Mouse (Mus musculus): ENCODE results near the gene 1700012B09Rik. TPM values are rescaled to one million over a fixed set of nuclear protein-coding genes. Genes with fewer than 3 reads are reported as not detected.

The 1700012B09Rik gene
- polyA plus RNA-seq, 1 experiment from 2014 or later: not detected

- no peaks in the 10 kb centered on the region for H3K9me3 ChIP-seq (replicated peaks; ENCODE audit: control insufficient read depth, low read length)
- 87% methylated on average over 2 of the region's 2 CpGs for WGBS
- ATAC-seq (ENCODE audit: insufficient read depth, low FRiP score): no peak
Measured at GRCm38 (mm10) chr9:14772074-14772473, 1.2 kb upstream of the 1700012B09Rik start.

GRCm38 (mm10) chr9:14769811-14770210 is 1.0 kb downstream of the 1700012B09Rik start:
- Histone ChIP-seq H3K36me3 (ENCODE audit: control insufficient read depth, insufficient read depth, low read length) (no peaks in the 10 kb centered on the region), H3K9ac (ENCODE audit: low read length) (no peak overlapping the region), H3K4me2 (ENCODE audit: low read depth, low read length) (no peak overlapping the region), H3K27me3 (ENCODE audit: control insufficient read depth, insufficient read depth, low read length) (peaks cover 10% of the 10 kb centered on the region; the same call in 1 of the 2 replicates), H3K9me3 (replicated peaks; ENCODE audit: control insufficient read depth, low read length) (no peaks in the 10 kb centered on the region), H3K27ac (ENCODE audit: low read length) (no peak overlapping the region), H3K4me1 (ENCODE audit: control insufficient read depth, insufficient read depth, low read length) (no peaks in the 10 kb centered on the region), H3K4me3 (replicated peaks; ENCODE audit: low read length) (no peak overlapping the region)
- WGBS: 49% methylated on average over 6 of the region's 6 CpGs
- ATAC-seq (ENCODE audit: insufficient read depth, low FRiP score): no peak

More at GRCm38 (mm10) chr9:14772074-14772473, 1.2 kb upstream of the 1700012B09Rik start:
- Histone ChIP-seq H3K4me1 (ENCODE audit: control insufficient read depth, insufficient read depth, low read length) (no peaks in the 10 kb centered on the region), H3K4me3 (replicated peaks; ENCODE audit: low read length) (no peak overlapping the region), H3K27me3 (ENCODE audit: control insufficient read depth, insufficient read depth, low read length) (peaks cover 10% of the 10 kb centered on the region; the same call in 1 of the 2 replicates), H3K27ac (ENCODE audit: low read length) (no peak overlapping the region), H3K9ac (ENCODE audit: low read length) (no peak overlapping the region), H3K36me3 (ENCODE audit: control insufficient read depth, insufficient read depth, low read length) (no peaks in the 10 kb centered on the region), H3K4me2 (ENCODE audit: low read depth, low read length) (no peak overlapping the region)

DNA sequence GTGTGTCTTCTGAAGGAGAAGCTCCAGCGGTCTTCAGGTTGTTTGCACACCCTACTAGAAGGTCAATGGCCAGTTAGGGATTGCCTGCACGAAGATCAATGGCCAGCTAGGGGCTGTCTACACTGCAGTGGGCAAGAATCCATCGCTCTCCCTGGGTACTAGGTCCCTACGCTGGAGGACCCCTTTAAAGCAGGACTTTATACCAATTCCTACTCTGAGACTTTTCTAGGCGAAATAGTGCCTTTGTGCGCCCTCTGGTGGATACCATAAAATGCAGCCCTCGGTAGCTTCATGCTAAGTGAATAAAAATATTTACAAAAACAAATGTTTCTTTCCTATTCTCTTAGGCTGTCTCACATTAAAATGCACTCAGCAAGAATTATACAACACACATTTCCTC is 6.1 kb downstream of the 1700012B09Rik start:
- Histone ChIP-seq H3K27ac (ENCODE audit: low read length) (no peak overlapping the region), H3K27me3 (ENCODE audit: control insufficient read depth, insufficient read depth, low read length) (no peaks in the 10 kb centered on the region), H3K4me3 (replicated peaks; ENCODE audit: low read length) (no peak overlapping the region), H3K4me1 (ENCODE audit: control insufficient read depth, insufficient read depth, low read length) (no peaks in the 10 kb centered on the region), H3K36me3 (ENCODE audit: control insufficient read depth, insufficient read depth, low read length) (no peaks in the 10 kb centered on the region), H3K9ac (ENCODE audit: low read length) (no peak overlapping the region), H3K9me3 (replicated peaks; ENCODE audit: control insufficient read depth, low read length) (no peaks in the 10 kb centered on the region), H3K4me2 (ENCODE audit: low read depth, low read length) (no peak overlapping the region)
- WGBS: 21% methylated on average over 7 of the region's 7 CpGs
- ATAC-seq (ENCODE audit: insufficient read depth, low FRiP score): 0 out of 2 replicates have a peak, but pooled peaks have one; percentile 37

DNA sequence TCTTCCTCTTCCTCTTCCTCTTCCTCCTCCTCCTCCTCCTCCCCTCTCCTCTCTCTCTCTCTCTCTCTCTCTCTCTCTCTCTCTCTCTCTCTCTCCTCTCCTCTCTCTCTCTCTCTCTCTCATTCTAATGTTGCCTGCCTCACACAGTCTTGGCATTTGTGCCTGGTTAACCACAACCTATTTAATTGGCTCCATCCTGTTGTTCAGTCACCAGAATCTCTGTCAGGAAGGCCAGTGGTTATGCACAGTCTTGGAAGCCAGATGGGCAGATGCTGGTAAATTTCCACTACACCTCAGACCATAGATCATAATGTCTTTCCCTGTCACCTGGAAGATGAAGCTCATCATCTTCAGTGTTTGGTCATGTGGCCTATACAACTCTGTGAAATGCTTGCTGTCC is 11.6 kb downstream of the 1700012B09Rik start:
- no peaks in the 10 kb centered on the region for H3K9me3 ChIP-seq (replicated peaks; ENCODE audit: control insufficient read depth, low read length)
- H3K27ac ChIP-seq (ENCODE audit: low read length): no peak overlapping the region
- H3K9ac ChIP-seq (ENCODE audit: low read length): no peak overlapping the region
- no peaks in the 10 kb centered on the region for H3K36me3 ChIP-seq (ENCODE audit: control insufficient read depth, insufficient read depth, low read length)
- H3K4me3 ChIP-seq (replicated peaks; ENCODE audit: low read length): no peak overlapping the region
- no peak for ATAC-seq (ENCODE audit: insufficient read depth, low FRiP score)
- no peak overlapping the region for H3K4me2 ChIP-seq (ENCODE audit: low read depth, low read length)
- no peaks in the 10 kb centered on the region for H3K27me3 ChIP-seq (ENCODE audit: control insufficient read depth, insufficient read depth, low read length)
- H3K4me1 ChIP-seq (ENCODE audit: control insufficient read depth, insufficient read depth, low read length): no peaks in the 10 kb centered on the region

GRCm38 (mm10) chr9:14758590-14758989 is 12.2 kb downstream of the 1700012B09Rik start:
- no peaks in the 10 kb centered on the region for H3K27me3 ChIP-seq (ENCODE audit: control insufficient read depth, insufficient read depth, low read length)
- 0 out of 2 replicates have a peak, but pooled peaks have one; percentile 23 for ATAC-seq (ENCODE audit: insufficient read depth, low FRiP score)
- 62% methylated on average over 7 of the region's 7 CpGs for WGBS

GRCm38 (mm10) chr9:14754469-14754868 is 16.4 kb downstream of the 1700012B09Rik start:
- WGBS: 68% methylated on average over 3 of the region's 3 CpGs
- no peak overlapping the region for H3K4me3 ChIP-seq (replicated peaks; ENCODE audit: low read length)
- H3K9me3 ChIP-seq (replicated peaks; ENCODE audit: control insufficient read depth, low read length): no peaks in the 10 kb centered on the region
- peaks cover 5% of the 10 kb centered on the region for H3K4me1 ChIP-seq (ENCODE audit: control insufficient read depth, insufficient read depth, low read length)
- H3K36me3 ChIP-seq (ENCODE audit: control insufficient read depth, insufficient read depth, low read length): no peaks in the 10 kb centered on the region
- no peak overlapping the region for H3K4me2 ChIP-seq (ENCODE audit: low read depth, low read length)
- ATAC-seq (ENCODE audit: insufficient read depth, low FRiP score): no peak
- H3K9ac ChIP-seq (ENCODE audit: low read length): no peak overlapping the region
- no peaks in the 10 kb centered on the region for H3K27me3 ChIP-seq (ENCODE audit: control insufficient read depth, insufficient read depth, low read length)
- H3K27ac ChIP-seq (ENCODE audit: low read length): no peak overlapping the region

More at GRCm38 (mm10) chr9:14758590-14758989, 12.2 kb downstream of the 1700012B09Rik start:
- Histone ChIP-seq H3K4me3 (replicated peaks; ENCODE audit: low read length) (no peak overlapping the region), H3K9ac (ENCODE audit: low read length) (no peak overlapping the region), H3K4me1 (ENCODE audit: control insufficient read depth, insufficient read depth, low read length) (no peaks in the 10 kb centered on the region), H3K27ac (ENCODE audit: low read length) (no peak overlapping the region), H3K9me3 (replicated peaks; ENCODE audit: control insufficient read depth, low read length) (no peaks in the 10 kb centered on the region), H3K4me2 (ENCODE audit: low read depth, low read length) (no peak overlapping the region), H3K36me3 (ENCODE audit: control insufficient read depth, insufficient read depth, low read length) (no peaks in the 10 kb centered on the region)

- ATAC-seq (ENCODE audit: insufficient read depth, low FRiP score): no peak
- H3K36me3 ChIP-seq (ENCODE audit: control insufficient read depth, insufficient read depth, low read length): no peaks in the 10 kb centered on the region
Measured at GRCm38 (mm10) chr9:14753947-14754346, 16.9 kb downstream of the 1700012B09Rik start.

DNA sequence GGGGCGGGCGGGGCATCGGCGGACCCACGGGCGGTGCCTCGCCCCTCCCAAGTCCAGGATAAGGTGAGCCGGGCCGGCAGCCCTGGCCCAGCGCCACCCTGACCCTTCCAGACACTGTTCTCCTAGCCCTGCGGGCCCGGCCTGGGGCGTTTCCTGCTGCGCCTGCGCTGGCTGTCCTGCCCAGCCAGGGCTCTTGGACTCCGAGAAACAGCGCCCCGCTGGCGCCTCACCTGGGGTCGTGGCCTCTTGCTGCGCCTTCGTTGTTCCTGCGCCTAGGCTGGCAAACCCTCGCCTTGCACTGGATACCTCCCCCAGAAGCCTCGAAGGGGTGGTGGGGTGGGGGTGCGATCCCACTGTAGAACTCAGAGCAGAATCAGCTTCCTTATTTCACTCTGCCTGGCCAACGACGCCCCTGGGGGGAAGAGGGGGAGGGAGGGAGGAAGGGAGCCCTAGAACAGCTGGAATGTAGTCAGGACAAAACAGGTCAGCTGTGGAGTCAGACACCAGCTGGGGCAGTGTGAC is 18.8 kb downstream of the 1700012B09Rik start, which contains the start of gene Fut4:
Gene Fut4 (minus strand): TSS at position 393 of the 522 bp plus-strand sequence.
- 0% methylated on average over 28 of the region's 28 CpGs for WGBS
- Histone ChIP-seq H3K4me1 (ENCODE audit: control insufficient read depth, insufficient read depth, low read length) (peaks cover 5% of the 10 kb centered on the region), H3K27ac (ENCODE audit: low read length) (peak within 1 kb of the TSS; percentile 54), H3K4me2 (ENCODE audit: low read depth, low read length) (peak within 1 kb of the TSS; percentile 99), H3K4me3 (replicated peaks; ENCODE audit: low read length) (peak within 1 kb of the TSS; percentile 62), H3K36me3 (ENCODE audit: control insufficient read depth, insufficient read depth, low read length) (no peaks in the 10 kb centered on the region), H3K9ac (ENCODE audit: low read length) (peak within 1 kb of the TSS; percentile 83), H3K27me3 (ENCODE audit: control insufficient read depth, insufficient read depth, low read length) (no peaks in the 10 kb centered on the region), H3K9me3 (replicated peaks; ENCODE audit: control insufficient read depth, low read length) (no peaks in the 10 kb centered on the region)
- peak; percentile 84 for ATAC-seq (ENCODE audit: insufficient read depth, low FRiP score)

More at GRCm38 (mm10) chr9:14753947-14754346, 16.9 kb downstream of the 1700012B09Rik start:
- no peak overlapping the region for H3K4me3 ChIP-seq (replicated peaks; ENCODE audit: low read length)
- H3K4me2 ChIP-seq (ENCODE audit: low read depth, low read length): no peak overlapping the region
- H3K9me3 ChIP-seq (replicated peaks; ENCODE audit: control insufficient read depth, low read length): no peaks in the 10 kb centered on the region
- H3K27ac ChIP-seq (ENCODE audit: low read length): no peak overlapping the region
- peaks cover 5% of the 10 kb centered on the region for H3K4me1 ChIP-seq (ENCODE audit: control insufficient read depth, insufficient read depth, low read length)
- no peaks in the 10 kb centered on the region for H3K27me3 ChIP-seq (ENCODE audit: control insufficient read depth, insufficient read depth, low read length)
- H3K9ac ChIP-seq (ENCODE audit: low read length): no peak overlapping the region

- Histone ChIP-seq H3K4me3 (replicated peaks; ENCODE audit: low read length) (peak overlapping the region; percentile 62), H3K9me3 (replicated peaks; ENCODE audit: control insufficient read depth, low read length) (no peaks in the 10 kb centered on the region), H3K4me1 (ENCODE audit: control insufficient read depth, insufficient read depth, low read length) (peaks cover 5% of the 10 kb centered on the region), H3K36me3 (ENCODE audit: control insufficient read depth, insufficient read depth, low read length) (no peaks in the 10 kb centered on the region), H3K27me3 (ENCODE audit: control insufficient read depth, insufficient read depth, low read length) (no peaks in the 10 kb centered on the region), H3K9ac (ENCODE audit: low read length) (peak overlapping the region; percentile 83), H3K27ac (ENCODE audit: low read length) (peak overlapping the region; percentile 54; the same call in 1 of the 2 replicates), H3K4me2 (ENCODE audit: low read depth, low read length) (peak overlapping the region; percentile 99)
- WGBS: under 1% methylated on average over 50 of the region's 50 CpGs
- ATAC-seq (ENCODE audit: insufficient read depth, low FRiP score): peak; percentile 48
Measured at GRCm38 (mm10) chr9:14751503-14752000, 19.3 kb downstream of the 1700012B09Rik start.
